Mouse (Mus musculus) thymus, postnatal 4 days (tissue): ENCODE measurements around the gene Cldn6.

Experiments
- DNase-seq: peaks from one replicate; pipeline ENCODE4 v3.0.0; 2021

Gene Cldn6

GRCm38 (mm10) chr17:23722376-23723125 is 43.5 kb downstream of the Cldn6 start, which contains the start of gene 1520401A03Rik:
Gene 1520401A03Rik (minus strand): TSS chr17:23722783.
- DNase-seq, result no peak

- no peak for DNase-seq
Observed at GRCm38 (mm10) chr17:23725477-23725876, 46.4 kb downstream of the Cldn6 start.

GRCm38 (mm10) chr17:23725999-23726757 is 47.1 kb downstream of the Cldn6 start, which contains the start of gene Pkmyt1:
Gene Pkmyt1 (plus strand): TSS chr17:23726336.
- DNase-seq, result peak; percentile 98

GRCm38 (mm10) chr17:23726758-23727142 is 47.7 kb downstream of the Cldn6 start:
- no peak for DNase-seq

- no peak for DNase-seq
Observed at GRCm38 (mm10) chr17:23730441-23730840, 51.4 kb downstream of the Cldn6 start.
